Mouse (Mus musculus): ENCODE measurements around the gene Prr11.

The Prr11 gene

DNA sequence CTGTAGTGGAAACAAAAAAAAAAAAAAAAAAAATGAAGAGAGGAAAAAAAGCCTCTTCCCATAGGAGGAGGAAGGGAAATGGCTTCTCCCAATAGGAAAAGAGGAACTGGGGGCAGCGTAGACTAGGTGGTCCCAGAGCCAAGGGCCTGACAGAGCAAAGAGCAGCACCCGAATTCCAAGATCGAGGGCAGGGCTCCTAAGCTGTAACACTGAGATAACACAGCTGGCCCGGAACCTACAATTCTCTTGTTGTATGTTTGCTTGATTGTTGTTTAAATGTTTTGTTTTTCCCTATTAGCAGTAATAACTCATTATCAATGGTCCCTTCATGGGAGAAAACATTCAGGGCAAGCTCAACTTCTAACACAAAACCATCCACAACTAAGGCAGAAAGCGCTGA, 61.5 kb downstream of the Prr11 start:
- no peak for DNase-seq

DNA sequence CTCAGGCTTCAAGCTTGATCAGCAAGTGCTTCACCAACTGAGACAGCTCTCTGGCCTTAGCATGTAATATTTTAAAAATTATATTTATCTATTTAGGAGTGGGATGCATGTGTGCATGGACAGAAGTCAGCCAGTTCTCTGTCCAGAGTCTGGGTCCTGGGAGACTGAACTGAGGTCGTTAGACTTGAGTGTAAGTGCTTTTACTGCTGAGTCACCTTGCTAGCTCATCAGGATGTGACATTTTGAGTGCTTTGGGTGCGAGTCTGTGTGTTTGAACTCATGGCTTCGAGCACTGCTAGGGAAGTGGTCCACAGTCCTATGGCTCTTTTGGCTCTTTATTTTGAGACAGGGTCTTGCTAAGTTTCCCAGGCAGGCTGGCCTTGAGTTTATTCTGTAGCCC, 65.5 kb downstream of the Prr11 start:
- no peak for DNase-seq

DNA sequence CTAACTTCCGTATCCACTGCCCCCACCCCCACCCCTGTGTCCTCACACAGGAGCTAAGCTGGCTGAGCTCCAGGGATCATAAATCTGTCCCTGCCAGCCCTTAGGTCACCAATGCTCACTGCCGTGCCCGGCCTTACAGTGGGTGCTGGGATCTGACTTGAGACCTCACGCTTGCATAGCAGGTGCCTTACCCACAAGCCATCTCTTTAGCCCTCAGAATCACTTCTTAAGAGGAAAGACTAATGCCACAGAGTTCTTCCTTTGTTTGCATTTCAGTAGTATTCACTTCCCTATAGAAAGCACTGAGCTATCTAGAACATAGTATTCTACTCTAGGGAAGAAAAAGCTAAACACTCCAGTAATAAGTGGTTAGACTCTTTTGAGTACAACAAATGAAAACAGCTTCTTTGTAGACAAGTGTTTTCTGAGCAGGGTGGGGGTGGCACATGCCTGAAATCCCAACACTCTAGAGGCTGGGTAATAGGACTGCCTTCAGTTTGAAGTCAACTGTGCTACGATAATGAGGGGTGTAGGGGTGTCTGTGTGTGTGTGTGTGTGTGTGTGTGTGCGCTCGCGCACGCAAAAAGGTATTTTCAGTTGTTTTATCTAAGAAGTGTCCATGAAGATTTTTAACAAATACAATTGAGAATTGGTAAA, 69.1 kb downstream of the Prr11 start:
- peak; percentile 64 for DNase-seq

Data from lung, postnatal 14 days (tissue).